Mouse (Mus musculus) liver, embryonic 15.5 days (tissue): ENCODE measurements around the gene Flt1. TPM values are rescaled to one million over a fixed set of nuclear protein-coding genes. Genes with fewer than 3 reads are reported as not detected.
"Not testable (repeated sequence)": the region's sequence is repeated elsewhere in the genome, so short reads cannot be mapped to it uniquely, and the experiment has no call there.

Experiments
- ATAC-seq: fragments of 200-750 bp; cut with Nextera tagmentation; 2 replicates; pipeline ENCODE4 v1.8.0; 2017; ENCODE audit warnings: moderate number of reproducible peaks, mild to moderate bottlenecking, moderate library complexity; ENCODE audit not compliant: insufficient read depth
- H3K27ac ChIP-seq: fragments of 300-500 bp; sonication (generic); replicated peaks from 2 replicates; pipeline ENCODE4 v1.5.1; 2015; ENCODE audit warnings: mild to moderate bottlenecking, inconsistent platforms
- H3K27me3 ChIP-seq: fragments of 300-500 bp; sonication (generic); 2 replicates; pipeline ENCODE4 v1.6.1; 2015; ENCODE audit warnings: mild to moderate bottlenecking, inconsistent platforms
- H3K36me3 ChIP-seq: fragments of 300-500 bp; sonication (generic); replicated peaks from 2 replicates; pipeline ENCODE4 v1.6.1; 2015; ENCODE audit warnings: moderate library complexity, mild to moderate bottlenecking, inconsistent platforms
- H3K4me1 ChIP-seq: fragments of 300-500 bp; sonication (generic); replicated peaks from 2 replicates; pipeline ENCODE4 v1.6.1; 2015; ENCODE audit warnings: inconsistent platforms
- H3K4me2 ChIP-seq: fragments of 300-500 bp; sonication (generic); 2 replicates; pipeline ENCODE4 v1.6.1; 2015; ENCODE audit warnings: moderate library complexity, mild to moderate bottlenecking, inconsistent platforms
- H3K4me3 ChIP-seq: fragments of 300-500 bp; sonication (generic); replicated peaks from 2 replicates; pipeline ENCODE4 v1.5.1; 2015; ENCODE audit warnings: mild to moderate bottlenecking, inconsistent platforms
- H3K9ac ChIP-seq: fragments of 300-500 bp; sonication (generic); 2 replicates; pipeline ENCODE4 v1.6.1; 2015; ENCODE audit warnings: moderate library complexity, mild to moderate bottlenecking, inconsistent platforms
- H3K9me3 ChIP-seq: fragments of 300-500 bp; sonication (generic); replicated peaks from 2 replicates; pipeline ENCODE4 v1.6.1; 2016; ENCODE audit warnings: inconsistent platforms
- WGBS: fragments of 180-500 bp; shearing (Covaris S2); methylation state at CpG from one replicate; pipeline ENCODE4 v1.1.7; 2015; ENCODE audit warnings: mixed read lengths; ENCODE audit not compliant: insufficient replicate concordance; 5-methylcytosine and 5-hydroxymethylcytosine counted together
- polyA plus RNA-seq: library from polyadenylated mRNA; unstranded; fragments of >200 nt; fragmentation: Nextera tagmentation; extraction: Ambion mirVana; gene quantifications from 2 replicates; pipeline ENCODE4 v1.2.1, GENCODE M21; 2015

Gene Flt1
- polyA plus RNA-seq, 1 experiment from 2014 or later: 2.9 TPM

DNA sequence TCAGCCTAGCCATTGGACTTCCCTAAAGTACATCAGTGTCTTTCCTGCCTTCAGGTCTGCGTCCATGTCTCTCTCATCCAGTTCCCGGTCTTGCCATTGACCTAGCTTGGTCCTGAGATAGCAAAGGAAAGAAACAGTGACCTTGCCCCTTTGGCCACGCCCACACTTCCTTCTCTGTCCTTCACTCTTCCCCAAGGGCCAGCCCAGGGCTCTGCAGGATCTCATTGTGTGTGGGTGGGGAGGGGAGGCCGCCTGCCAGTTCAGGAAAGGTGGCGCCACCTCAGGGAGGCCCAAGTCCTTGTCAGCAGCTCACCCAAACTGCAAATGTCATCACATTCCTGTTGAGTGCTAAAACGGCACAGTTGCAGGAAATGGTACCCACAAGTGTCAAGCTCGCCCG is 151.3 kb downstream of the Flt1 start:
- Histone ChIP-seq H3K9ac (no peak overlapping the region), H3K4me2 (no peak overlapping the region), H3K36me3 (no peaks in the 10 kb centered on the region), H3K27ac (no peak overlapping the region), H3K9me3 (no peaks in the 10 kb centered on the region), H3K4me3 (no peak overlapping the region), H3K4me1 (no peaks in the 10 kb centered on the region), H3K27me3 (no peaks in the 10 kb centered on the region)
- ATAC-seq: peak; percentile 73; the same call in 1 of the 2 replicates
- 14% methylated on average over 8 of the region's 8 CpGs for WGBS

- H3K4me2 ChIP-seq: no peak overlapping the region
- H3K4me3 ChIP-seq: no peak overlapping the region
- no peaks in the 10 kb centered on the region for H3K9me3 ChIP-seq
- no peak overlapping the region for H3K9ac ChIP-seq
- H3K36me3 ChIP-seq: no peaks in the 10 kb centered on the region
- no peak for ATAC-seq
- H3K27me3 ChIP-seq: no peaks in the 10 kb centered on the region
- no peaks in the 10 kb centered on the region for H3K4me1 ChIP-seq
- no peak overlapping the region for H3K27ac ChIP-seq
- 57% methylated on average over 1 of the region's 1 CpGs for WGBS
Observed at GRCm38 (mm10) chr5:147573555-147573954, 152.3 kb downstream of the Flt1 start.

- Histone ChIP-seq H3K4me2 (no peak overlapping the region), H3K4me1 (no peaks in the 10 kb centered on the region), H3K27me3 (no peaks in the 10 kb centered on the region), H3K9me3 (no peaks in the 10 kb centered on the region), H3K4me3 (no peak overlapping the region), H3K27ac (no peak overlapping the region), H3K9ac (no peak overlapping the region), H3K36me3 (no peaks in the 10 kb centered on the region)
- WGBS: 7% methylated on average over 7 of the region's 7 CpGs
- no peak for ATAC-seq
Observed at GRCm38 (mm10) chr5:147572695-147573094, 153.1 kb downstream of the Flt1 start.

DNA sequence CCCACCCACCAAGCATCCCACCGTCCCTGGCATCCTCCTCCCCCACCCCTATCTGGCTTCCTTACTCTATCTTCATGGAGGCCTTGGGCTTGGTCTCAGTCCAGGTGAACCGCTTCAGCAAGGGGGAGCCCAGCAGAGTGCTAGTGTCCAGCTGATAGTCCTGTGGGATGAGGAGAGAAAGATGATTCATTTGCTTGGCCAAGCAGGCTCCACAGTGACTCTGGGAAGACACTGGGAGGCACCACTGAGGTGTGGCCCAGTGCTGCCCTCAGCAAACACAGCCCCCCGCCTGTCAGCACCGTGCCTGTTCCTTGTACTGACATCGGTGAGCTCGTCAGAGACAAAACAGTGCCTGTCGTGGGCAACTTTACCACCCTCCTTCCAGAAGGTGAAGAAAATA is 159.5 kb downstream of the Flt1 start:
- no peaks in the 10 kb centered on the region for H3K36me3 ChIP-seq
- WGBS: 62% methylated on average over 7 of the region's 7 CpGs
- ATAC-seq: no peak
- no peaks in the 10 kb centered on the region for H3K27me3 ChIP-seq
- H3K27ac ChIP-seq: no peak overlapping the region
- peaks cover 4% of the 10 kb centered on the region; the same call in 1 of the 2 replicates for H3K4me1 ChIP-seq
- H3K4me3 ChIP-seq: no peak overlapping the region
- H3K4me2 ChIP-seq: no peak overlapping the region
- H3K9me3 ChIP-seq: no peaks in the 10 kb centered on the region
- H3K9ac ChIP-seq: no peak overlapping the region

DNA sequence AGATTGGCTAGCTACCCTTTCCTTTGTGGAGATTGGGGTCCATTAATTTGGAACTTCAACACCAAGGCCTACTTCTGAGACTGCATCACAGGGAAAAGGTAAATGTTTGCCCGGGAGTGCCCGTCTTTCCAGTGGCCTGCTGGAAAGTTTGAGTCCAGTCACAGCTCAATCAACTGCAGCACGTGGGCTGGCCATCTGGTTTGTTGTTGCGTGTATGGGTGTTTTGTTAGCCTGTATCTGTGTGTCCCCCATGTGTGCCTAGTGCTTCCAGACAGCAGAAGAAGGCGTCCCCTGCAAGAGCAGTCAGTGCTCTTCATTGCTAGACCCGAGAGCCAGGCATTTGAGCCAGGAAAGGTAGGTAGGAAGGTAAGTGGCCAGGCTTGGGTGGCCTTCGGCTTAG is 160.4 kb downstream of the Flt1 start:
- no peaks in the 10 kb centered on the region for H3K9me3 ChIP-seq
- no peak overlapping the region for H3K4me2 ChIP-seq
- no peak overlapping the region for H3K9ac ChIP-seq
- H3K27ac ChIP-seq: no peak overlapping the region
- H3K4me3 ChIP-seq: no peak overlapping the region
- 65% methylated on average over 7 of the region's 7 CpGs for WGBS
- H3K4me1 ChIP-seq: peaks cover 4% of the 10 kb centered on the region; the same call in 1 of the 2 replicates
- no peak for ATAC-seq
- H3K36me3 ChIP-seq: no peaks in the 10 kb centered on the region
- no peaks in the 10 kb centered on the region for H3K27me3 ChIP-seq

DNA sequence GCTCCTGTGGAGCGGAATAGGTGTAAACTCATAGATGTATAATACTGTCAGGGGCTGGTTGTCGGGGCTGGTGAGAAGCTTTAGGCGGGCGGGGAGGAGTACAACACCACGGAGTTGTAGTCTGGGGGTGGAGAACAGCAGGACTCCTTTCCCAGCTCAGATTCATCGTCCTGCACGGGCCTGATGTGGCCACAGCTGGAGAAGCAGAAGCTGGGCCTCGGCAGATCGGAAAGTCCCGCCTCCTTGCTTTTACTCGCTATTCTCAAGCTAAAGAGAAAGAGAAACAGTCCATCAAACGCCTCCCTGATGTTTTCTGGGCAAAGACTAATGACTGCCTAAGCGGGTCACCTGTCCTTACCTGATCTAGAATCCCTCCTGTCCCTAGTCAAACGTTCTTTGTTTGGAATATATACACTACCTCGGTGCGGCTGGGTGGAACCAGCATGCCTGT is 161.6 kb downstream of the Flt1 start:
- no peak for ATAC-seq
- Histone ChIP-seq H3K36me3 (no peaks in the 10 kb centered on the region), H3K4me1 (peaks cover 4% of the 10 kb centered on the region; the same call in 1 of the 2 replicates), H3K27me3 (no peaks in the 10 kb centered on the region), H3K27ac (no peak overlapping the region), H3K4me3 (no peak overlapping the region), H3K4me2 (peak overlapping the region; percentile 43), H3K9ac (no peak overlapping the region), H3K9me3 (no peaks in the 10 kb centered on the region)
- 31% methylated on average over 16 of the region's 16 CpGs for WGBS

GRCm38 (mm10) chr5:147563511-147564139 is 162.2 kb downstream of the Flt1 start:
- H3K27me3 ChIP-seq: no peaks in the 10 kb centered on the region
- H3K27ac ChIP-seq: no peak overlapping the region
- H3K9ac ChIP-seq: no peak overlapping the region
- ATAC-seq: no peak
- H3K4me1 ChIP-seq: peaks cover 4% of the 10 kb centered on the region; the same call in 1 of the 2 replicates
- no peaks in the 10 kb centered on the region for H3K9me3 ChIP-seq
- H3K4me2 ChIP-seq: peak overlapping the region; percentile 43
- no peak overlapping the region for H3K4me3 ChIP-seq
- no peaks in the 10 kb centered on the region for H3K36me3 ChIP-seq
- 56% methylated on average over 18 of the region's 18 CpGs for WGBS

DNA sequence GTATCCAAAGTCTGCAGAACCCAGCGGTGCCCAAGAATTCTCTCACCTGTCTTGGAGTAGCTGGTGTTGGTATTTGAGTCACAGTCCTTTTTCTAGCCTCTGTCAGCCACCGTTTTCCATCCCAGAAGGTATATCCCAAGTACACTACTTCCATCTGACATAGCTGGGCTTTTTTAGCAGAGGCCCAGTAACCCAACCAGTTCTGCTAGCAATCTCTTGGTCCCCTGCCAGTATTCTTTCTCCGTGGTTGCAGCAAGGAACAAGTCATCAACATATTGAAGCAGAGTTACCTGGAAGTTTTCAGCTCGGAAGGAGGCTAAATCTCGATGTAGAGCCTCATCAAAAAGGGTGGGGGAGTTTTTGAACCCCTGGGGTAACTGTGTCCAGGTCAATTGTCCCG is 168.2 kb downstream of the Flt1 start:
- WGBS: 58% methylated on average over 6 of the region's 6 CpGs
- H3K27me3 ChIP-seq, ATAC-seq: not testable (repeated sequence)

GRCm38 (mm10) chr5:147551879-147552627 is 173.8 kb downstream of the Flt1 start:
- H3K9me3 ChIP-seq: no peaks in the 10 kb centered on the region
- 82% methylated on average over 13 of the region's 13 CpGs for WGBS

More for the DNA sequence above, 168.2 kb downstream of the Flt1 start:
- H3K9me3 ChIP-seq, H3K4me3 ChIP-seq, H3K4me2 ChIP-seq, H3K4me1 ChIP-seq, H3K36me3 ChIP-seq, H3K27ac ChIP-seq, H3K9ac ChIP-seq: not testable (repeated sequence)

DNA sequence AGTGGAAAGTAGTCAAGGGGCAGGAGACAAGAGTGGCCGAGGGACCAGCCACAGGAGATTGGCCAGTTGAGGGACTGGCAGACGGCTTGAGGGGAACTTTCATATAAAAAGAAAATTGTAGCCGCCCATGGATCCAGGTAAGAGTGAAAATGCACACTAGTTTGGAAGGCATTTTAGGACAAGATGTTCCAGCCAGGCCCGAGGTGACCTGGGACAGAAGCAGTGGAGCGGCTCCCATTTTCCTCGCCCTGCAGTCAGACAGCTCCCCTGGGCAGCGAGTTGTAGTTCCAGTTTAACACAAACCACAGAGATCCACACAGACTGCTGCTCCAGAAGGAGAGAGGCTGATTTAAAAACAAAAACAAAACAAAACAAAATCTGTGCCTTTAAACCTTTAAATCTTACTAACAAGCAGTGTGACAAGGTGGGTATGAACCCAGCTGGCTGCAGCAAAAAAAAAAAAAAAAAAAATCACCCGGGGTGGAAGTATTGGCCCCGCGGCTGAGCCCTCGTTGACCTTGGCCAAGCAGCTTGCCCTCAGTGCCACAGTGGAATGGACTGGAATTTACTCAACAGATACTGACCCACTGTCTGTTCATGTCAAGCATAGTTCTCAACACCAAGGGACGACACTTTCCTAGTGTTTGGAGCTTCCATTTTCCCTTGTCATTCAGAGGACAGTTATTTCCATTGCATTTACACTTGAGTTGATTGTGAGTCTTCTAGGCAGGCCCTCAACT is 176.6 kb downstream of the Flt1 start:
- H3K27ac ChIP-seq: no peak overlapping the region
- no peak for ATAC-seq
- no peak overlapping the region for H3K4me2 ChIP-seq
- H3K36me3 ChIP-seq: peaks cover 58% of the 10 kb centered on the region
- WGBS: 87% methylated on average over 12 of the region's 12 CpGs
- H3K27me3 ChIP-seq: no peaks in the 10 kb centered on the region
- no peaks in the 10 kb centered on the region for H3K4me1 ChIP-seq
- no peak overlapping the region for H3K4me3 ChIP-seq
- no peak overlapping the region for H3K9ac ChIP-seq
- no peaks in the 10 kb centered on the region for H3K9me3 ChIP-seq

More at GRCm38 (mm10) chr5:147551879-147552627, 173.8 kb downstream of the Flt1 start:
- Histone ChIP-seq H3K27me3 (no peaks in the 10 kb centered on the region), H3K27ac (no peak overlapping the region), H3K36me3 (peaks cover 36% of the 10 kb centered on the region), H3K4me1 (no peaks in the 10 kb centered on the region), H3K4me2 (no peak overlapping the region), H3K9ac (no peak overlapping the region), H3K4me3 (no peak overlapping the region)
- ATAC-seq: no peak

GRCm38 (mm10) chr5:147545731-147546241 is 180.0 kb downstream of the Flt1 start:
- 71% methylated on average over 11 of the region's 11 CpGs for WGBS
- Histone ChIP-seq H3K27me3 (no peaks in the 10 kb centered on the region), H3K4me2 (no peak overlapping the region), H3K4me1 (no peaks in the 10 kb centered on the region), H3K9me3 (no peaks in the 10 kb centered on the region), H3K4me3 (no peak overlapping the region), H3K27ac (peak overlapping the region; percentile 62; the same call in 1 of the 2 replicates), H3K36me3 (peaks cover 82% of the 10 kb centered on the region), H3K9ac (no peak overlapping the region)
- peak; percentile 73 for ATAC-seq
